Mouse (Mus musculus): ENCODE data around the gene Afg3l1. TPM values are rescaled to one million over a fixed set of nuclear protein-coding genes. Genes with fewer than 3 reads are reported as not detected.
"Not testable (repeated sequence)": the region's sequence is repeated elsewhere in the genome, so short reads cannot be mapped to it uniquely, and the experiment has no call there.

The Afg3l1 gene
- polyA plus RNA-seq, 1 experiment from 2014 or later = 53.6 TPM

- H3K4me3 ChIP-seq (ENCODE audit: low read length) = no peak overlapping the region
- H3K36me3 ChIP-seq (ENCODE audit: control insufficient read depth, insufficient read depth, low read length) = peaks cover 7% of the 10 kb centered on the region
- WGBS = 65% methylated on average over 4 of the region's 4 CpGs
- H3K27me3 ChIP-seq (ENCODE audit: control insufficient read depth, insufficient read depth, low read depth, low read length) = no peaks in the 10 kb centered on the region
- no peak for ATAC-seq (ENCODE audit: low read depth)
- no peak overlapping the region for H3K27ac ChIP-seq (ENCODE audit: low read length)
- H3K4me1 ChIP-seq (replicated peaks; ENCODE audit: control insufficient read depth, insufficient read depth, low read length) = no peaks in the 10 kb centered on the region
- no peak overlapping the region for H3K9ac ChIP-seq (ENCODE audit: low read length)
- H3K9me3 ChIP-seq (ENCODE audit: control insufficient read depth, low read length) = no peaks in the 10 kb centered on the region
- no peak overlapping the region for H3K4me2 ChIP-seq (ENCODE audit: low read depth, low read length)
Measured at GRCm38 (mm10) chr8:123452149-123452548, 25.6 kb upstream of the Afg3l1 start.

DNA sequence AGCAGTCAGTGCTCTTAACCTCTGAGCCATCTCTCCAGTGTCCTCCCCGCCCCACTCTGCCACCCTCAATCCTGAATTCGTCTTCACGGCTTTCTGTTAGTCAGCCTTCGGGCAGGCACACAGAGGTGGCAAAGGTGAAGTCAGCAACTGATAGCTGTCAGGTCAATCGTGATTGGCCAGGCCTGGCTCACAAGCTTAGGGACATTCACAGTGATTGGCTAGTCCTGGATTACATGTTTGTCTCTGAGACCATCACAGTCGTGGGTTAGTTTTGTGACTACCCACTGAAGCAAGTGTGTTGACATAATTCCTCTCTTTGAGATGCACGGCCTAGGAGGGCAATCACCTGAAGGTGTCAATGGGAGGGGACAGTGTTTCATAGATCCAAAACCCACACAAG lies 24.4 kb upstream of the Afg3l1 start:
- WGBS = 71% methylated on average over 7 of the region's 7 CpGs
- peaks cover 13% of the 10 kb centered on the region for H3K36me3 ChIP-seq (ENCODE audit: control insufficient read depth, insufficient read depth, low read length)
- no peak for ATAC-seq (ENCODE audit: low read depth)

DNA sequence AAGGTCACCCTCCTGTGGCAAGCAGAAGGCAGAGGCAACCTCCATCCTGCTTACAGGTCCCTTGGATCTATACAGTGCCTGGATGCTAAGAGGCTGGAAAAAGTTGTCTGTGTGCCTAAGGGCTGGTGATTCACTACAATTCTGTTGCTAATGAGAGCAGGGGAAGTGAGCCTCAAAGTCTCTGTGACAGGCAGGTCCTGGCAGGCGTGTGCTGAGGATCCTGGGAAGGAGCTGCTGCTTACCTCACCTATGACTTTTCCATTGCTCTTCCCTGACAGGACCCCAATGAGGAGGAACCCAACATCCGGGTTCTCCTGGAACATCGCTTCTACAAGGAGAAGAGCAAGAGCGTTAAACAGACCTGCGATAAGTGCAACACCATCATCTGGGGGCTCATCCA lies 23.8 kb upstream of the Afg3l1 start:
- Histone ChIP-seq H3K4me3 (ENCODE audit: low read length) (no peak overlapping the region), H3K27ac (ENCODE audit: low read length) (no peak overlapping the region), H3K9ac (ENCODE audit: low read length) (no peak overlapping the region), H3K4me1 (replicated peaks; ENCODE audit: control insufficient read depth, insufficient read depth, low read length) (no peaks in the 10 kb centered on the region), H3K4me2 (ENCODE audit: low read depth, low read length) (no peak overlapping the region), H3K9me3 (ENCODE audit: control insufficient read depth, low read length) (no peaks in the 10 kb centered on the region), H3K36me3 (ENCODE audit: control insufficient read depth, insufficient read depth, low read length) (peaks cover 15% of the 10 kb centered on the region), H3K27me3 (ENCODE audit: control insufficient read depth, insufficient read depth, low read depth, low read length) (no peaks in the 10 kb centered on the region)
- 86% methylated on average over 5 of the region's 5 CpGs for WGBS
- ATAC-seq (ENCODE audit: low read depth) = no peak

More for the DNA sequence above, 24.4 kb upstream of the Afg3l1 start:
- H3K4me1 ChIP-seq (replicated peaks; ENCODE audit: control insufficient read depth, insufficient read depth, low read length) = no peaks in the 10 kb centered on the region
- H3K27me3 ChIP-seq (ENCODE audit: control insufficient read depth, insufficient read depth, low read depth, low read length) = no peaks in the 10 kb centered on the region
- H3K9ac ChIP-seq (ENCODE audit: low read length) = no peak overlapping the region
- H3K4me3 ChIP-seq (ENCODE audit: low read length) = no peak overlapping the region
- H3K27ac ChIP-seq (ENCODE audit: low read length) = no peak overlapping the region
- no peak overlapping the region for H3K4me2 ChIP-seq (ENCODE audit: low read depth, low read length)
- H3K9me3 ChIP-seq (ENCODE audit: control insufficient read depth, low read length) = no peaks in the 10 kb centered on the region

GRCm38 (mm10) chr8:123454559-123454958 lies 23.1 kb upstream of the Afg3l1 start:
- 97% methylated on average over 6 of the region's 6 CpGs for WGBS
- H3K4me2 ChIP-seq (ENCODE audit: low read depth, low read length) = no peak overlapping the region
- no peak overlapping the region for H3K4me3 ChIP-seq (ENCODE audit: low read length)
- no peak overlapping the region for H3K9ac ChIP-seq (ENCODE audit: low read length)
- H3K36me3 ChIP-seq (ENCODE audit: control insufficient read depth, insufficient read depth, low read length) = peaks cover 17% of the 10 kb centered on the region
- no peaks in the 10 kb centered on the region for H3K4me1 ChIP-seq (replicated peaks; ENCODE audit: control insufficient read depth, insufficient read depth, low read length)
- no peaks in the 10 kb centered on the region for H3K9me3 ChIP-seq (ENCODE audit: control insufficient read depth, low read length)
- ATAC-seq (ENCODE audit: low read depth) = no peak
- no peaks in the 10 kb centered on the region for H3K27me3 ChIP-seq (ENCODE audit: control insufficient read depth, insufficient read depth, low read depth, low read length)
- no peak overlapping the region for H3K27ac ChIP-seq (ENCODE audit: low read length)

DNA sequence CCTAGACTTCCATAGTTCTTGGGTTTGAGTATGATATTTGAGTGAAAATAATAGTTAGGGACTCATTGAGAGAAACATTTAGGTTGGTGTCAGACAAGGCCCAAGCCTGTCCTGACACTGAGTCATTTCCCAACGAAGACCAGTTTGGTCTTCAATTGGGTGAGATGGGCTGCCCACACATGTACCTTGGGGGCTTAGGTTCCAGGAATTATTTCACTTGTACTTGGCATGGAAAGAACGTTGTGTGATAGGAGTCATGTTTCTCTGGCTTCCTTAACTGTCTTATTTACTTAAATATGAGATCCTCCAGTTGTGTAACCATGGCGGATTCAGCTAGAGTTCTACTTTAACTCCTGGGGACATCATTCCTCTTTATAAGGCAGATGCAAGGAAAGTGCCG lies 14.1 kb upstream of the Afg3l1 start:
- Histone ChIP-seq H3K4me2 (ENCODE audit: low read depth, low read length) (no peak overlapping the region), H3K27me3 (ENCODE audit: control insufficient read depth, insufficient read depth, low read depth, low read length) (no peaks in the 10 kb centered on the region), H3K9ac (ENCODE audit: low read length) (no peak overlapping the region), H3K36me3 (ENCODE audit: control insufficient read depth, insufficient read depth, low read length) (peaks cover 5% of the 10 kb centered on the region), H3K27ac (ENCODE audit: low read length) (no peak overlapping the region), H3K9me3 (ENCODE audit: control insufficient read depth, low read length) (no peaks in the 10 kb centered on the region), H3K4me1 (replicated peaks; ENCODE audit: control insufficient read depth, insufficient read depth, low read length) (no peaks in the 10 kb centered on the region), H3K4me3 (ENCODE audit: low read length) (no peak overlapping the region)
- 85% methylated on average over 4 of the region's 4 CpGs for WGBS
- ATAC-seq (ENCODE audit: low read depth) = no peak

GRCm38 (mm10) chr8:123467476-123467875 lies 10.2 kb upstream of the Afg3l1 start:
- Histone ChIP-seq H3K4me3 (ENCODE audit: low read length) (no peak overlapping the region), H3K27me3 (ENCODE audit: control insufficient read depth, insufficient read depth, low read depth, low read length) (no peaks in the 10 kb centered on the region), H3K27ac (ENCODE audit: low read length) (no peak overlapping the region), H3K9me3 (ENCODE audit: control insufficient read depth, low read length) (no peaks in the 10 kb centered on the region), H3K4me2 (ENCODE audit: low read depth, low read length) (no peak overlapping the region), H3K36me3 (ENCODE audit: control insufficient read depth, insufficient read depth, low read length) (no peaks in the 10 kb centered on the region; the same call in 1 of the 2 replicates), H3K4me1 (replicated peaks; ENCODE audit: control insufficient read depth, insufficient read depth, low read length) (no peaks in the 10 kb centered on the region), H3K9ac (ENCODE audit: low read length) (no peak overlapping the region)
- 70% methylated on average over 3 of the region's 3 CpGs for WGBS
- no peak for ATAC-seq (ENCODE audit: low read depth)

DNA sequence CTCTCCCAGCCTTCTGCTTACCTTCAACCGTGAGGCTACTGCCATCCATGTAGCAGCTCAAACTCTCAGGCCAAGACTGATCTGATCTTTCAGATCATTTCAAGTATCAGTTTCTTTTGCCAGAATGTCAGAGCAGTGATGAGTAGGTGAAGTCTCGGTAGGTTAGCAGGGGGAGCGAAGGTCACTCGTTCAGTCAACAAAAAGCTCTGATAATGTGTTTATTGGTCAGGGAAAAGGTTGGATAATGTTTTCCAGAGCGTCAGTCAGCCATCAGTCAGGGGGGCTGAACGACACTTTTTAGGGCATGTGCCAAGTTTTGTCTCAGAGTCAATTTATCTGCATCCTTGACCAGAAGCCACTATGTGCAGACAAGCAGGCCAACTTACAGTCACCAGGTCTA lies 4.7 kb upstream of the Afg3l1 start:
- not testable (repeated sequence) for ATAC-seq (ENCODE audit: low read depth); H3K4me1 ChIP-seq (replicated peaks; ENCODE audit: control insufficient read depth, insufficient read depth, low read length); H3K27me3 ChIP-seq (ENCODE audit: control insufficient read depth, insufficient read depth, low read depth, low read length); H3K4me2 ChIP-seq (ENCODE audit: low read depth, low read length); H3K27ac ChIP-seq (ENCODE audit: low read length); H3K9me3 ChIP-seq (ENCODE audit: control insufficient read depth, low read length); H3K9ac ChIP-seq (ENCODE audit: low read length); H3K4me3 ChIP-seq (ENCODE audit: low read length); H3K36me3 ChIP-seq (ENCODE audit: control insufficient read depth, insufficient read depth, low read length)
- WGBS = 41% methylated on average over 6 of the region's 6 CpGs

DNA sequence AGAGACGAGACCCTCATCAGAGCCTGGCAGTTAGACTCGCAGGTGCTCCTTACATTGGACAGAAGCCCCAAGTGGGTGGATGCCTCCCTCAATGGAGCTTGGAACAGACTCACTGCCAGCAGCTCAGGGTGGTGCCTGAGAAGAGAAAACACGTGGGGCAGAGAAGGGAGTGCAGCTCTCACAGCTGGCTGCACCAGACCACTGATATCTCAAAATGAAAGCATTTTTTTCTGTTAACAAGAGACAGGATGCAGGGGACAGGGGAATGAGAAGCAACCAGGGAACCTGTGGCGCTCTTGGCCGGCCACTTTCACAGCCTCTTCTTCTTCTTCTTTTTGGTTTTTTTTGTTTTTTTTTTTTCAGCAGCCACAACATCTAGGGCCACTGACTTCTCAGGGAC lies 3.2 kb upstream of the Afg3l1 start:
- H3K27ac ChIP-seq (ENCODE audit: low read length); ATAC-seq (ENCODE audit: low read depth); H3K4me2 ChIP-seq (ENCODE audit: low read depth, low read length); H3K36me3 ChIP-seq (ENCODE audit: control insufficient read depth, insufficient read depth, low read length); H3K4me3 ChIP-seq (ENCODE audit: low read length); H3K9ac ChIP-seq (ENCODE audit: low read length); H3K9me3 ChIP-seq (ENCODE audit: control insufficient read depth, low read length); H3K27me3 ChIP-seq (ENCODE audit: control insufficient read depth, insufficient read depth, low read depth, low read length): not testable (repeated sequence)
- 62% methylated on average over 5 of the region's 5 CpGs for WGBS
- peaks cover 12% of the 10 kb centered on the region for H3K4me1 ChIP-seq (replicated peaks; ENCODE audit: control insufficient read depth, insufficient read depth, low read length)

DNA sequence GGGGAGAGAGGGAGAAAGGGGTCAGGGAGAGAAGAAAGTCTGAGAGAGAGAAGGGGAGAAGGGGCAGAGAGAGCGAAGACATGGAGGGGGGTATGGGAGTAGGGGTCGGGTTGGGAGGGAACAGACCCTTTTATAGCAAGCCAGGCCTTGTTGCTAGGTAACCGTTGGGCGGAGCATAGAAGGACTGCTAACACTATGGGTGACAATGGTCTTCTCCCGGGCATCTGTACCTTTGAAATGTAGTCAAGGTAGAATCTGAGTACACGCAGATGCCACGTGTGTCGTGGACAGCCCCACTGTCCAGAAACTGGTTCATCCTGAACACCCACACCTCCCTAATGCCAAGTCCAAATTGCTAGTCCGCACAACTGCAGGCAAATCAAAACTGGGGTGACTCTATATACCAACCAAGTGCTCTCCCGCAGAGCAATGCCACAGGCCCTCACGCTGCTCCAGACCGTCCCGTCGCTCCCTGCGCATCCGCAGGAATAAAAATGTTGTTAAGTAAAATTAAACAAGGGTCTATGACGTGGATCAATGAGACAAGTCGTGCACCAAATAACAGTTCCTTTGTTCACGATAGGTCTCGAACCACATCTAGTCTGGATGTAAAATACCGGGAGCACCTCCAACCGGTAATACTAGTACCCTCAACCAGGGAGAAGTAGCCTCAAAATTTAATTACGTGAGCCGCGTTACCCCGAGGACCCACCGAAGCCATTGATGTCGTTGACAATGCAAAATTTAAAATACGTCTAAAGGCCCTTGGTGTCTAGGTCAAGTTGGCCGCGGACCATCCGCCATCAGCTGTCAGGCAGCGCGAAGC lies 579 bp upstream of the Afg3l1 start:
- Histone ChIP-seq H3K9ac (ENCODE audit: low read length) (peak overlapping the region; percentile 87), H3K36me3 (ENCODE audit: control insufficient read depth, insufficient read depth, low read length) (peaks cover 7% of the 10 kb centered on the region), H3K9me3 (ENCODE audit: control insufficient read depth, low read length) (no peaks in the 10 kb centered on the region), H3K27me3 (ENCODE audit: control insufficient read depth, insufficient read depth, low read depth, low read length) (no peaks in the 10 kb centered on the region), H3K4me3 (ENCODE audit: low read length) (peak overlapping the region; percentile 90), H3K4me2 (ENCODE audit: low read depth, low read length) (peak overlapping the region; percentile 89), H3K4me1 (replicated peaks; ENCODE audit: control insufficient read depth, insufficient read depth, low read length) (peaks cover 12% of the 10 kb centered on the region), H3K27ac (ENCODE audit: low read length) (no peak overlapping the region)
- WGBS = 8% methylated on average over 34 of the region's 34 CpGs
- peak; percentile 34 for ATAC-seq (ENCODE audit: low read depth)
